ENCODE assay signal across 10 mouse cellular contexts in genomic region chr17:45869014-45869968, GRCm38 (mm10).
A peak's percentile ranks its signal among the peaks of the same experiment; 100 is the strongest.
DNase-seq lines count a peak whose midpoint lies in the region; ATAC-seq and TF ChIP-seq lines count a peak whose summit lies in the region.
"Had no signal": no experiment of that assay in that cellular context is flagged by ENCODE, and none has a peak within 500 bp of the region (broad histone marks: within the 10 kb centered on the region; RNA-seq: fewer than 3 reads in every experiment).

No protein-coding gene starts in this region.

- H3K4me2 ChIP-seq in liver, embryonic 12.5 days: no peak overlapping the region
- H3K4me2 ChIP-seq: forebrain, embryonic 13.5 days; heart, embryonic 13.5 days had no signal

- DNase-seq in liver, adult 2 months (ENCODE audit: extremely low read depth, low read depth, low spot score): peak; percentile 87
- DNase-seq in embryo, embryonic 9.5 days (ENCODE audit: extremely low spot score): peak; percentile 52
- peak; percentile 30 to 35 for DNase-seq in gastrocnemius, postnatal 36 days
- peak; percentile 78 to 83 for DNase-seq in kidney, postnatal 4 days
- no peak for DNase-seq in testis, postnatal 14 days (ENCODE audit: low spot score)
- no peak for DNase-seq in thymus, postnatal 25 days

- TF ChIP-seq CTCF in liver, adult 2 months (IDR thresholded peaks at IDR 0.05; ENCODE audit: low read depth, low read length): no peak

- intact Hi-C loops in gastrocnemius, postnatal 36 days (cut with DNase I): no loop called here

- no peaks in the 10 kb centered on the region for H3K79me2 ChIP-seq in liver, adult 2 months (ENCODE audit: control insufficient read depth, insufficient read depth, low read length)

- no peak overlapping the region for H3K4me3 ChIP-seq in liver, adult 2 months (ENCODE audit: insufficient read depth, low read depth, low read length)
- no peak overlapping the region for H3K4me3 ChIP-seq in liver, embryonic 12.5 days
- H3K4me3 ChIP-seq: forebrain, embryonic 13.5 days; heart, embryonic 13.5 days had no signal

- peaks cover 35% of the 10 kb centered on the region for H3K4me1 ChIP-seq in liver, adult 2 months (ENCODE audit: control insufficient read depth, insufficient read depth, low read length)
- peaks cover 15% of the 10 kb centered on the region for H3K4me1 ChIP-seq in liver, embryonic 12.5 days

- WGBS in liver, adult 2 months: 47% methylated on average over 17 of the region's 17 CpGs
- WGBS in liver, embryonic 12.5 days (ENCODE audit: insufficient replicate concordance): 58% methylated on average over 17 of the region's 17 CpGs

- H3K27me3 ChIP-seq in liver, adult 2 months (ENCODE audit: control insufficient read depth, insufficient read depth, low read length): no peaks in the 10 kb centered on the region
- peaks cover 41% of the 10 kb centered on the region for H3K27me3 ChIP-seq in liver, embryonic 12.5 days (replicated peaks)
- H3K27me3 ChIP-seq: forebrain, embryonic 13.5 days had no signal

- H3K9me3 ChIP-seq in liver, embryonic 12.5 days (replicated peaks): no peaks in the 10 kb centered on the region
- H3K9me3 ChIP-seq: forebrain, embryonic 13.5 days had no signal

- no peak for ATAC-seq in liver, embryonic 12.5 days
- ATAC-seq: activated CD4-positive, CD25-positive, alpha-beta regulatory T cell, adult 4 months; forebrain, embryonic 13.5 days had no signal

- no peak for TF ChIP-seq POLR2A in liver, adult 2 months (IDR thresholded peaks at IDR 0.05; ENCODE audit: extremely low read depth, insufficient read depth, low read length)

- 0 out of 2 replicates have a peak overlapping the region, but pooled peaks have one; percentile 2 for H3K9ac ChIP-seq in liver, adult 2 months (ENCODE audit: low read depth, low read length)
- H3K9ac ChIP-seq in liver, embryonic 12.5 days: no peak overlapping the region
- H3K9ac ChIP-seq: forebrain, embryonic 13.5 days; heart, embryonic 13.5 days had no signal

- peak overlapping the region; percentile 44 for H3K27ac ChIP-seq in liver, adult 2 months (replicated peaks; ENCODE audit: insufficient read depth, low read depth, low read length)
- no peak overlapping the region for H3K27ac ChIP-seq in liver, embryonic 12.5 days
- H3K27ac ChIP-seq: forebrain, embryonic 13.5 days; heart, embryonic 13.5 days had no signal

- H3K36me3 ChIP-seq in liver, adult 2 months (ENCODE audit: control insufficient read depth, insufficient read depth, low read length): no peaks in the 10 kb centered on the region
- no peaks in the 10 kb centered on the region for H3K36me3 ChIP-seq in liver, embryonic 12.5 days
- H3K36me3 ChIP-seq: heart, embryonic 13.5 days had no signal

Comparison
In these comparisons a context has a peak if more than half of its experiments do, and no peak if none do; other contexts are left out.
1. DNase-seq: peak in liver, adult 2 months (single experiment), embryo, embryonic 9.5 days (single experiment), gastrocnemius, postnatal 36 days (2 of 2) and kidney, postnatal 4 days (2 of 2); none in testis, postnatal 14 days (single experiment) and thymus, postnatal 25 days (single experiment).